Mouse (Mus musculus): ENCODE measurements around the gene Igtp.

GRCm38 (mm10) chr11:58224313-58224712, 25.0 kb downstream of the Igtp start:
- TF ChIP-seq POLR2A (IDR thresholded peaks at IDR 0.05; ENCODE audit: control insufficient read depth, low read depth, low read length) (no peak), CTCF (IDR thresholded peaks at IDR 0.05; ENCODE audit: control insufficient read depth, insufficient read depth, insufficient replicate concordance, low read depth, low read length) (no peak)

Data from testis, adult 2 months (tissue).